Mouse (Mus musculus) neutrophil, adult 5-6 weeks (primary cell): Measurements from ENCODE around the gene Impdh1. TPM values are rescaled to one million over a fixed set of nuclear protein-coding genes. Genes with fewer than 3 reads are reported as not detected.

Experiments used
- ATAC-seq: fragments of 151-379, 151-347 bp; 2 replicates; pipeline ENCODE4 v1.8.0; 2017; ENCODE audit warnings: mild to moderate bottlenecking, moderate TSS enrichment; ENCODE audit not compliant: insufficient number of reproducible peaks, poor library complexity, low FRiP score, severe bottlenecking; ENCODE audit errors: extremely low read depth
- total RNA-seq: library from RNA; stranded (forward); fragments of 200-1000 nt; gene quantifications from 2 replicates; pipeline ENCODE4 v1.2.3, GENCODE M21; 2017

Gene Impdh1
- total RNA-seq, 1 experiment from 2014 or later, result 18.2 TPM

DNA sequence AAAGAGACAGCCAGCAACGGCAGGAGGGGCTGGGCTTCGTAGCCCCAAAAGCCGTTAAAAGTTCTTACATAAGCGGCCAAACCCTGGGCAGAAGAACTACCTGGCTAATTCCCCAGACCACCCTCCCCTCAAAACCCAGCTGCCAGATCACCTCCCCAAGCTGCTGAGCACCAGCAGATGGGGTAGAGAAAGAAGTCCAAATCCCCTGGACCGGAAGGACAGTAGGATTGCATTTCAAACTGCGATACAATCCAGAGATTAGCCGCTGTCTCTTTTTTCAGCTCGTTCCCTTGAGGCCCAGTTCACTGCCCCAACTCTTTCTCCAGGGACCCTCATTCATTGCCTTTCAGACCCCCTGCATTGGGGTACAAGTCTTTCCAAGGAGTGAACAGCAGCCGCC, 983 bp downstream of the Impdh1 start:
- no peak for ATAC-seq

DNA sequence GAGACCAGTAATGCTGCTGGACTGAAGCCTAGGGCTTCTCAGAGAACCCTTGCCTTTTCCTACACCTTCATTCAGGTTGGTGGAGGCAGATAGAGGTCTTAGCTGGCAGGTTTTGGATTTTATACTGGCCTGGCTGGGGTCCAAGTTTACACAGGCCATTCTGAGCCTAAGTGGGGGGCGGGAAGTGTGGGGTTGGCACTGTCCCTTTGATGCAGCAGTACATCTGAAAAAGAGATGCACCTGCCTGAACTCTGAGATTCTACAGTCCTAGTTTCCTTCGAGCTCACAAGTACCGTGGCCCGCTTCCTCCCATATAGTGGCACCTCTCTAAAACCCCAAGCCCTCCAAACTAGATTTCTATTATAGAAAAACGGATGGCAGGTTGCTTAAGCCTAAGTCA, 1.4 kb downstream of the Impdh1 start:
- ATAC-seq, result no peak

DNA sequence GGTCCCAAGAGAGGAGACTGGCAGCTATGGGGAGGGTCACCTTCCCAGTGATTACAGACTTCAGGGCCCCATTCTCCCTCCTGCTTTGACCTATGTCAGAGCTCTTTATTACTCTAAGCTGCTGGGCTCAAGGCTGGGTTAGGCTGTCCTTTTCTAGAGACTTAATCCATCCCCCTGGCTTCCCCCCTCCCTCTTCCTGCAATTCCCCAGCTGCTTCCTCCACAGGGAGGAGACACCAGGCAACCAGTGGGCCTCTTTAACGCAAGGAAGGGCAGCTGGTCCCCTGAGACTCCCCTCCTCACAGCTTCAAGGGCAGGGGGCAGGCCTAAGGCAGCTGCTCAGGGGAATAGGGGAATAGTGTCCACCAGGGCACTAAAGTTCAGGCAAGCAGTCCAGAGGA, 1.9 kb downstream of the Impdh1 start:
- ATAC-seq, result no peak

DNA sequence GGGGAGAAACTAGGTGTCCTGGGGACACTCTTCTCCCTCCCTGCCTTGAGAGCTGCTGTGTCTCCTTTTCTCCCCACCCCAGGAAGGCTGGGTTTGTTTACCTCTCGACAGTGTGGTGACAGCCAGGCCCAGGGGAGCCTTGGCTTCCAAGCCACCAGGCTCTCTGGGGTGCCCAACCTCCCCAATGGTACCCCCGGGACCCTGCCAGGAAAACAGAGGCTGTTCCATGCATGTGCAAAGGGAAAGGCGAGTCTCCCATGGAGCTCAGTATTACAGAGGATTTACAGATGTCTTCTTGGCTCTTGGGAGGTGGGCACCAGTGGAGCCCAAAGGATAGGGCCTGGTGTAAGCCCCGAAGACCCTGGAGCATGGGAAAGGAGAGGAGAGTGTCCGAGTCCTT, 2.7 kb downstream of the Impdh1 start:
- no peak for ATAC-seq

DNA sequence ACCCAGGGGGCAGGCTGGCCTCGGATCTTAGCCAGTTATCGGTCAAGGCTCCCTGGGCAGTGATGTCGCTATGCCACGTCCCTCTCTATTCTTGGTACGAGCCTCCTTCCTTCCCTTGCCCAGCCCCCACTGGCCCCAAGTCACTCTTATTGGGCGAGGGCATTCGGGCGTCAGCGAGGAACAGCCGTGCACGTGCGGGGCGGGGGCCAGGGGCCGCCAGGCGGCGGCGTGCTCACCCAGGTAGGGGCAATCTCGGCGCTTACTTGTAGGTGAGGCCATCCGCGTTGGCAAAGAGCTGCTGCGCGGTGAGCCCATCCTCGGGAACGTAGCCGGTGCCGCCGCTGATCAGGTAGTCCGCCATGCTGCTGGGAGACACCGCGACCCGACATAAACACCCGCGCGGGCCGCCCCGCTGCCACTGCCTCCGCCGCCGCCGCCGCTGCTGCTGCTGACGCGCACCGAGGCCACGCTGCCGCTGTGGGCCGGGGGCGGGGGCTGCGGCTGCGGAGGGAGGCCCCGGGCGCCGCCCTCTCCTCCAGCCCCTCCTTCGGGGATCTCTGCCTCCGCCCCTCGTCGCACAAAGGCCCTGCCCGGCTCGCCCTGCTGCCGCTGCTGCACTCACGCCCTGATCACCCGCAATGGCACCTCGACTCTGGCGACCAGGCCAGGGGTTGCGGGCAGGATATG, 4.2 kb downstream of the Impdh1 start:
- ATAC-seq, result peak; percentile 61

DNA sequence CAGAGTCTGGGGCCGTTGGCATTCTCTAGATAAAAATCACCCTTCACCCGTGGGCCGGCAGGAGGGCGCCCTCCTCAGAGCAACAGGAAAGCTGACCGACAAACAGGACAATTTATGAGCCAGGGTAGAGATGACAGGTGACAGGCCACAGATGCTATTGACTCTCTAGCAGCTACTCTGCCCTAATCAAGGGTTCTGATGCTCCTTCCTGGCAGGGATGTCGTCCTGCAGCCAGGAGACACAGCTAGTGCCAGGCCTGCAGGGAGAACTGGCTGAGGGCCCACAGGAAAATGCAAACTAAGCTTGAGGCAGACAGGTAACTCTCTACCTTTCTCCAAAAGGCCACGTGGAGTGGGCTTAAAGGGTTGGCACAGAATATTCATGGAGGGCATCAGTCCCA, 5.0 kb downstream of the Impdh1 start:
- ATAC-seq, result no peak

DNA sequence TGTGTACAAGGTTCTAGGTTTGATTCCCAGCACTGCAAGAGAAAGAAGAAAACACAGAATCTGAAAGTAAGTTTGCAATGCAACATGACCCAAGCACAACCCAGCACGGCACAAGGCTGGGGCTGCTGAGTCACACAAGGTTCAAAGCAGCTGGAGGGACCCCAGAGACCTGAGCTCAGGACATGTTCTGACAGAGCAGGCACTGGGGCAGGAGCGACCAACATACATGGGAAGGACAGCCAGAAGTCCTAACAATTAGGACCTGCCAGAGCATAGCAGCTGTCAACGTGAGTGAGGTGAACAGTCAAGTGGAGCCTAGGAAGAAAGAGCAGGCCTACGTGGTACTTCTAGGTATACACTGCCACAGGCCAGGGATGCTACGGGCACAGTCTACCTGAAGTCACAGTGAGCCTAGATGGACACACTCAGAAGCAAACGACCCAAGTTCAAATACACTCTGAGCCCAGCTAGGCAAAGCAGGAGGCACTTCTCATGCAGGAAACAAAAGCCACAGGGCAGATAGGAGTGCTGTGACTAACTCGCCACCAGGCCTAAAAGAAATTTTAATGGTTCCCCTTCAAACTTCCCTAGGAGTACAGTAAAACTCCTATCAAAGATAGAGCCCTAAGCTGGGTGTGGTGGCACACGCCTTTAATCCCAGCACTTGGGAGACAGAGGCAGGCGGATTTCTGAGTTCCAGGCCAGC, 5.8 kb downstream of the Impdh1 start:
- ATAC-seq, result no peak

DNA sequence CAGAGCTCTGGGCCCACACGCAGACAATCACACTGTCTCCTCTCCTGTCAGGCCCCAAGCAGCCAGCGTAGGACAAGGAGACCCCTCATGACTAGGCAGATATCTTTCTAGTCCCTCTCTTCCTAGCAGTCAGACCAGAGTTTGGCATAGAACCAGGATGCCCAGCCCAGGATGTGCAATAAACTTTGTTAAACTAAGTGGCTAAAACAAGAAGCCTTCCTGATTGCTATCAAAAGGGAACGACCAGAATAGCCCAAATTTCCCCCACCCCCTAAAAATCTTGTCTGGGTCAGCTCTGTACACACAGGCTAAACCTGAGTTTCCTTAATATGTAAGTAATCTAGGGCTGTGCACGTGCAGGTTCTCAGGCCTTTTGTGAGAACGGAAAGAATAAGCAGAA, 8.0 kb downstream of the Impdh1 start:
- no peak for ATAC-seq

DNA sequence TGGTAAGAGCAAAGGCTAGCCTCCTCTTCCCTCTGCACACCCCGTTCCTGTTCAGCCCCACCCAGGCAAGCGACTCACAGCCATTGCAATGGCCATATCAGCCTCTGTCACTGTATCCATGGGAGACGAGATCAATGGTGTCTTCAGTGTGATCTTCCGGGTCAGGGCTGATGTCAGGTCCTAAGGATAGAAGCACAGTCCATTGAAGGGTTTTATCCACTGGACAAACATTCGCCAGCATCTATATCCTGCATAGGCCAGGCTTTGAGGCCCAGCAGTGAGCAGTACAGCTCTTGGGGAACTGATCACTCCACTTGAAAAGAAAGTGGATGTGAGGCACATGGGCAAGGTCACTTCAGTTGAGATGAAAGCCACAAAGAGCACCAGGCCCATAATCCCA, 9.1 kb downstream of the Impdh1 start:
- no peak for ATAC-seq

DNA sequence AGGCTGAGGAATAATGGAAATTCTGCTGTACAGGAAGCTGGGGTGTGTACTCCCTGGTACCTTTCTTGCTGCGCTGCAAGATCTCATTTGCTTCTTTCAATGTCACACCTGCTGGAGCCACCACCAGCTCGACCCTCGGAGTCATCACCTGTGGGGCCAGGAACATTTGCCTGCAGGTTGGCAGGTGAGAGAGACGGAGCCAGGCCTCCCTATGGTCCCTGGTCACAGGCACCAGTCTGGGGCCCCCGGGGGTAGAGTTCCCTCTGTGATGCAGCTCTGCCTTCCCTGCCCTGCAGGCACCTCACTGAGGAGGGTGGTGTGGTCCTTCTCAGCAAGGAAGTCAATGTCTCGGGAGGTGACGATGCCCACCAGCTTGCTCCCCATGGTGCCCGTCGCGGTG, 10.2 kb downstream of the Impdh1 start:
- no peak for ATAC-seq

DNA sequence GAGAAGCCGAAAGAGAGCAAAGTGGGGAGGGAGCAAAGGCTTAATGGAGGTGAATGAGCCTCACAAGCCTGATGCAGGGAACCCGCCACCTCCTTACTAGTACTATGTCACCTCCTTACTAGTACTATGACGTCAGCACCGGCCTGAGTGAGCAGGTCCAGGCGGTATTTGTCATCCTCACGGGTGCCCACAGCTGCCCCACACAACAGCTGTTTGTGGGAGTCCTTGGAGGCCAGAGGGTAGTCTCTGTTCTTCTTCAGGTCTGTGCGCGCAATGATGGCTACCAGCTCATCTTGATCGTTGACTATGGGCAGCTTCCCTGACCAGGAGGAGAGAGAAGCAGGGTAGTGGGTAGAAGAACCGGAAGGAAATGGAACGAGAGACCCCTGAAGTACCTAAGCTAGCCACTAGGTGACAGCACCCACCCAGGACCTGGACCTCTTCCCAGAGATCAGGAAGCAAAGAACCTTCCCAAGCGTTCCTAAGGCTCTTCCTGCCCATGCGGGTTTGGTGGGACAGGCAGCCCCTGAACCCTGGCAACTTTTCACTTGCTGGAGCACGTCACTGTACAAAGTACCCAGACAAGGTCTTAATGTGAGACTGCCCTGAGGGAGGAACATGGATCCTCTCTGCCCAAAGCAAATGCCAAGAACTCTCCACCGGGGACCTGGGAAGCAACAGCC, 11.1 kb downstream of the Impdh1 start:
- no peak; the same call in 1 of the 2 replicates for ATAC-seq

DNA sequence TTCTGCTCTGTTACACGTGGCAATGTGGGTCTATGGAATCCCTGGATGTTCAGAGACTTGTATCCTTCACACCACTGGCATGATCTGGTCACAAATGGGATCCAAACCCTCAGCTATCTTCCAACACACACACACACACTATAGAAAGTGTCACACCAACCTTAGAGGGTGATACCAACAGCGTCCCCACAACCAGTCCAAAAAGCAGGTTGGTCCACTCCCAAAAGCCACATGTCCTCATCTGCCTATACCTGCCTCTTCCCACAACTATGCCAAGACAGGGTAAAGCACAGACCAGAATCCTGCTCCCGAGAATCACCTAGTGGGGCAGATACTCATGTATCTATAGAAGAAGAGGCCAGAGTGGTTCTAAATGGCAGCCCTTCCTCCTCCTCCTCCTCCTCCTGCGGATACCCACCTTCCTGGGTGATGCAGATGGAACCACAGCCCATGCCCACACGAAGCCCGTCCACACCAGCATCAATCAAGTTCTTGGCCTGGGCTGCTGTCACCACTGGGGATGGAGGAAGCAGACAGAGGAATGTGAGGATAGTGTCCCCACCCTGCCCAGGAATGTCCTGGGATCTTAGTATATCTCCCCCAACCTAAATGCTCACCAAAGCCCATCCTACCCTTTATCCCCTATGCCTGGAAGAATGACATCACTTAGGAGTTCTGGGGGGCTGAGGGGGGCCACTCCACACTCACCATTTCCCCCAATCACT, 12.1 kb downstream of the Impdh1 start:
- ATAC-seq, result no peak

DNA sequence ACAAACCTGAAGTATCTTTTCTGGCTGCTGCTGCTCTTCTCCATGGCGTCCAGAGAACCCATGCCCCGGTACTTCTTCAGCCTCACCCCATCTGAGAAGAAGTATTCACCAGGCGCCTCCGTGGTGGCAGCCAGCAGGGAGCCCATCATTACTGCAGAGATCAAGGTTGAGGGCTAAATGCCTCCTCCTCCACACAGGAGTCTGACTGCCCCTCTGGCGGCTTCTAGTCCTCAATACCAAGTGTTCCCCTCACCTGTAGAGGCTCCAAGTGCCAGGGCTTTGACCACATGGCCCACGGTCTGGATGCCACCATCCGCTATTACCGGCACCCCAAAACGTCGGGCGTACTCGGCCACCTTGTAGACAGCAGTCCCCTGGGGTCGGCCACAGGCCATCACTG, 13.1 kb downstream of the Impdh1 start:
- no peak for ATAC-seq

DNA sequence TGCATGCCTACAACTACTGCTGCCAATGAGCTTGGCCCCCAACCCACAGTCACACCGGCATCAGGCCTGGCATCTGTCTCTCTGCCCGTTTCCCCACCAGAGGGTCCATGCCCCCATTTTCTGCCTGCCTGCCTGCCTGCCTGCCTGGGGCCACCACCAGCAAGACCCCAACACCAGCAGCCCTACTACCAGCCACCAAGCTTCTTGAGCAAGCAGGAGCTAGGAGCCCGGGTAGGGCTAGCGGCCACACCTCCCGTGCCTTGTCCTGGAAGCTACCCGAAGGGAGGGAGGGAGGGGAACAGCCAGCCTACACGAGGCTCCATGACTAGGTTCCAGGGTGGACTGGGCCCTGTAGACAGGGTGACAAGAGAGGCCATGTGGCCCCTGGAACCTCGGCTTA, 14.2 kb downstream of the Impdh1 start:
- no peak for ATAC-seq

DNA sequence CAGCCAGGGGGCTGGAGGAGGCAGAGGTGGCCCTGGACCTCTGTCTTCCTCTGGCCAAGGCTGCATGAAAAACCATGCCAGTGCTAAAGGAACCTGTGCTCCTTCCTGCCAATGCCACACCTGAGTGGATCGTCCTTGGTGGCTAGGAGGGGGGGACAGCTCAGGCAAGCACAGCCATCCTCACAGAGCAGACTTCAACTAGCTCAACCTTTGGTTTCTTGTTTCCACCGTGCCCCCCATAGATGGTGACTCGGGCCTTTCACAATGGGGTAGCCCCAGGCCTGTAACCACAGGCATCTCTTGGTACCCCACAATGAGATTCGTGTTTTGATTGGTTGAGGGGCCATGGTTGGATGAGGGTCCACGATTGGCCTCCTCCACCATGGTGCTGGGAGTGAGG, 14.8 kb downstream of the Impdh1 start:
- no peak for ATAC-seq

DNA sequence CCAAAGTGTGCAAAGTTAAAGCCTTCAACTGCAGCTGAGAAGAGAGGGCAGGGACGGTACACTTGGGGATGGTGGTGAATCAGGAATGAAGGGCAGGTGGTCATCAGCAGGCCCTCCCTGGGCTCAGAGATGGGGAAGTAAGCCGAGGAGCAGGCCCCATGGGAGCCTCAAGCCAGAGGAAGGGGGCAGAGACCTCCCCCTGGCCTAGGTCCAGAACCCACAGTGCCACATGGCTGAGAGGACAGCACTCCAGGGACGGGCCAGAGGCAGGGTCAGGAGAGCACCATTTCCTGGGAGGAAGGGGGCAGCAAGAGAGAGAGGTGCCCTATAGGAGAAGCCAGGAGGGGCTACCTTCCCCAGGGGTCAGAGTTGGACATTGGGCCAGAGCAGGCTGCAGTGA, 15.7 kb downstream of the Impdh1 start:
- no peak for ATAC-seq

DNA sequence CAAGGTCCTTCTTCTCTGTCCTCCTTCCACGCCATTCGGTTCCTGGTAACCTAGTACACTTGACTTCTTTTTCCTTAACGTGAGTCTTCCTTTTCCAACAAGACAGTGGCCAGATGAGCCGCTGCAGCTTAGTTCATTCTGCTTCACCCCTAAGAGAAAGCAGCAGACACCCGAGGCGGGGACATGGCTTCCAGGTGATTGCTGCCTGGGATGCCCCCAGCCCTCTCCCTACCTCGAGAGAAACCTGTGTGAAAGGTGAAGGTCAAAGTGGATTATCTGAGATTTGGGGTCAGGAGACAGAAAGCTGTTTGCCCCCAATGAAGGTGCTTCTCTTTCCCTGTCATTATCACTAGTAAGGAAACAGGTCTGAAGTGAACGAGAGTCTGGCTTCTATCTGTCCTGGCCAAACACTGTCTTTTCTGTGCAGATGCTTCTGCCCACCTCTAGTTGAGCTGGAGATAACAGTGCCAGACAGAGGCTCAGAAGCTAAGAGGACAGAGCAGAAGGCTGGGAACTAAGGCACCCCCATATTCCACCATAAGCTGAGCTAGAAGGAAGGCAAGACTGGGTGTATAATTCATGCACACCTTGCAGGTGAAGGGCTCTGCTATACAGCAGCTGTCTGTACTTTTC, 16.8 kb downstream of the Impdh1 start:
- ATAC-seq, result no peak

DNA sequence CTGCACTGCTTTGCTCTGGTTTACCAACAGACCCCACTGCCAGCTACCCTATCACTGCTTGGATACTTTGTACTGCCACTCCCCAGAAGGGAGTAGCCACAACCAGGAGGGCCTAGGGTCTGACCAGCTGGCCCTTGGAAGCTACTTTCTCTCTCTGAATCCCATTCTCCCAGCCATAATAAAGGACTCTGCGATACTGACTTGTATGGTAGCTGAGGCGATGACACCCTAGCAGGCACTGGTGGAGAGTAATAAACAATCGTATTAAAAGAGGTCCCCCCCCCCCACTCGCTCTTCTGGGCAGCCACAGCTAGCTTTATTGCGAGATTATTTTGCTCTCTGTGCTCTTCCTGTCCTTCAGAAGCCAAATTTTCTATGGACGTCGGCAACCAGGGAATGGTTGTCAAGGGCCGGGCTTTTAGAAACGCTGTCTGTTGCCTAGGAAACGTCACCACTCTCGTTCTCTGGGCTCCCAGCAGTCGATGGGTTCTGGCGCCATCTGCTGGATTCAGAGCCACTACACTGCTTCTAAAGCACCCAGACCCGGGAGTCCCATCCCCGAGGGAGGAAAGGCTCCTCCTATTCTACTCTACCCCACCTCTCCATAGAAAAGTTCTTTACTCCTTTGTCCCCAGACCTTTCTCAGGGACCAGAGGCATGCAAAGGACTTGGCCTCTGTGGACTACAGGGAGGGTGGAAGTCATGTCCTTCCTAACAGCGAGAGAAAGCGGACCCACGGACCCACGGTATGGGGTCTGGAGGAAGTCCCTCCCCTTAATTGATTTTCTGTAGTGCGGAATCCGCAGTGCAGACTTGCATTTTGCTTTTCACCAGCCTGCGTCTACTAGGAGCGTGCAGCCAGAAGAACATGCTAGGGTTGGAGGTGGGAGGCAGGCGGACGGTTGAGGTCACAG, 17.6 kb downstream of the Impdh1 start:
- ATAC-seq, result peak; percentile 75
